Mouse (Mus musculus) lung, adult 2 months (tissue): Measurements from ENCODE around the gene Cabin1.

Source experiments
- CTCF ChIP-seq: fragments of 200-500 bp; IDR thresholded peaks from 2 replicates; pipeline ENCODE4 v1.5.1; 2011; ENCODE audit warnings: mild to moderate bottlenecking, low read length, control low read depth; ENCODE audit not compliant: insufficient read depth
- POLR2A ChIP-seq: fragments of 200-500 bp; IDR thresholded peaks from 2 replicates; pipeline ENCODE4 v1.6.1; 2011; ENCODE audit warnings: low read depth, mild to moderate bottlenecking, control low read depth, low read length, borderline replicate concordance; ENCODE audit errors: extremely low read depth

GRCm38 (mm10) chr10:75705681-75706400 is 58.3 kb downstream of the Cabin1 start:
- TF ChIP-seq POLR2A (no peak), CTCF (no peak)
